Mouse (Mus musculus) lung, postnatal 0 days (tissue): ENCODE measurements at regions not wholly inside any gene's neighbourhood (a gene's known extent, or its start where the extent isn't known, plus 50 kb on each side); places are given as distances from the start of the nearest gene placed in this dataset.

ENCODE experiments used
- ATAC-seq: fragments of 200-750 bp; cut with Nextera tagmentation; 2 replicates; pipeline ENCODE4 v1.8.0; 2017; ENCODE audit warnings: moderate library complexity
- DNase-seq: peaks from one replicate; pipeline ENCODE4 v3.0.0-alpha.2; 2016; ENCODE audit warnings: low spot score
- H3K27ac ChIP-seq: fragments of 300-500 bp; sonication (generic); 2 replicates; pipeline ENCODE4 v1.5.1; 2014; ENCODE audit warnings: antibody characterized with exemption, mild to moderate bottlenecking, low read length, mixed read lengths
- H3K27me3 ChIP-seq: fragments of 300-500 bp; sonication (generic); replicated peaks from 2 replicates; pipeline ENCODE4 v1.6.1; 2014; ENCODE audit warnings: low read length, mixed read lengths; ENCODE audit not compliant: insufficient read depth
- H3K36me3 ChIP-seq: fragments of 300-500 bp; sonication (generic); 2 replicates; pipeline ENCODE4 v1.6.1; 2014; ENCODE audit warnings: low read length, mixed read lengths; ENCODE audit not compliant: insufficient read depth
- H3K4me1 ChIP-seq: fragments of 300-500 bp; sonication (generic); 2 replicates; pipeline ENCODE4 v1.6.1; 2014; ENCODE audit warnings: antibody characterized with exemption, low read depth, low read length, mixed read lengths; ENCODE audit not compliant: insufficient read depth
- H3K4me2 ChIP-seq: fragments of 300-500 bp; sonication (generic); replicated peaks from 2 replicates; pipeline ENCODE4 v1.6.1; 2014; ENCODE audit warnings: low read depth, mild to moderate bottlenecking, low read length, moderate library complexity, mixed read lengths
- H3K4me3 ChIP-seq: fragments of 300-500 bp; sonication (generic); 2 replicates; pipeline ENCODE4 v1.5.1; 2014; ENCODE audit warnings: low read depth, low read length
- H3K9ac ChIP-seq: fragments of 300-500 bp; sonication (generic); replicated peaks from 2 replicates; pipeline ENCODE4 v1.6.1; 2014; ENCODE audit warnings: low read depth, mild to moderate bottlenecking
- H3K9me3 ChIP-seq: fragments of 300-500 bp; sonication (generic); 2 replicates; pipeline ENCODE4 v1.6.1; 2016; ENCODE audit warnings: low read length, mixed read lengths
- CTCF ChIP-seq: IDR thresholded peaks from 2 replicates; pipeline ENCODE4 v1.5.1; 2016; ENCODE audit warnings: antibody characterized with exemption, mild to moderate bottlenecking
- EP300 ChIP-seq: IDR thresholded peaks from 2 replicates; pipeline ENCODE4 v1.6.1; 2016; ENCODE audit warnings: antibody characterized with exemption, mild to moderate bottlenecking, control low read depth
- WGBS: fragments of 180-500 bp; shearing (Covaris S2); extraction: QIAGEN DNeasy Blood & Tissue Kit; methylation state at CpG from one replicate; pipeline ENCODE4 v1.1.7; 2014; 5-methylcytosine and 5-hydroxymethylcytosine counted together

- H3K27ac ChIP-seq, result no peak overlapping the region
- H3K36me3 ChIP-seq, result no peaks in the 10 kb centered on the region
- ATAC-seq (no peak), DNase-seq (no peak)
- H3K4me2 ChIP-seq, result no peak overlapping the region
- no peaks in the 10 kb centered on the region for H3K9me3 ChIP-seq
- H3K27me3 ChIP-seq, result no peaks in the 10 kb centered on the region
- 57% methylated on average over 3 of the region's 3 CpGs for WGBS
- no peak overlapping the region for H3K4me3 ChIP-seq
- TF ChIP-seq CTCF (no peak), EP300 (no peak)
- no peaks in the 10 kb centered on the region for H3K4me1 ChIP-seq
- H3K9ac ChIP-seq, result no peak overlapping the region
These were observed 303.2 kb upstream of the Ldb2 start for GRCm38 (mm10) chr5:45102661-45103060.

DNA sequence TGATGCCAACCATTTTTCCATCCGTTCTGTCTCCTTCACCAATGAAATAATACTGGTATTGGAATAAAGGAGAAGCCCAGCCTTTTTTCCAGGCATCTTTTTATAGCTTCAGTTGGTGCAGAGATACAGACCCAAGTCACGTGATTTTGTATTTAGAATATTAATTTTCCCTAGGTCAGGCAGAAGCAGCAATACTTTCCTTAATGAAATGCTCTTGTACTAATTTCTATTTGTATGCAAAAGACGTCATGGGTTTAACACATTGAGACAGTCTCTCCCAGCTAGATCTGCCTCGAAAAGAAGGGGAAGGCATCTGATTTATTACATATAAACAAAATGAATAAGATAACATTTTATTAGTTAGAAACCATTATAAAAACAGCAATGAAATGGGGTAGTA is 302.3 kb upstream of the Ldb2 start:
- H3K9me3 ChIP-seq, result no peaks in the 10 kb centered on the region
- no peak overlapping the region for H3K9ac ChIP-seq
- DNase-seq (peak; percentile 50), ATAC-seq (no peak)
- 48% methylated on average over 4 of the region's 4 CpGs for WGBS
- TF ChIP-seq EP300 (0 out of 2 replicates have a peak, but pooled peaks have one; percentile 4), CTCF (no peak)
- H3K4me2 ChIP-seq, result no peak overlapping the region
- no peaks in the 10 kb centered on the region for H3K36me3 ChIP-seq
- no peaks in the 10 kb centered on the region for H3K27me3 ChIP-seq
- H3K4me1 ChIP-seq, result no peaks in the 10 kb centered on the region
- H3K4me3 ChIP-seq, result no peak overlapping the region
- no peak overlapping the region for H3K27ac ChIP-seq

GRCm38 (mm10) chr5:45099082-45099481 is 299.6 kb upstream of the Ldb2 start:
- no peak overlapping the region for H3K27ac ChIP-seq
- H3K4me3 ChIP-seq, result no peak overlapping the region
- WGBS, result 76% methylated on average over 2 of the region's 2 CpGs
- TF ChIP-seq EP300 (no peak), CTCF (no peak)
- no peaks in the 10 kb centered on the region for H3K4me1 ChIP-seq
- H3K9me3 ChIP-seq, result no peaks in the 10 kb centered on the region
- no peak overlapping the region for H3K4me2 ChIP-seq
- H3K36me3 ChIP-seq, result no peaks in the 10 kb centered on the region
- H3K27me3 ChIP-seq, result no peaks in the 10 kb centered on the region
- DNase-seq (peak; percentile 39), ATAC-seq (no peak)
- H3K9ac ChIP-seq, result no peak overlapping the region

DNA sequence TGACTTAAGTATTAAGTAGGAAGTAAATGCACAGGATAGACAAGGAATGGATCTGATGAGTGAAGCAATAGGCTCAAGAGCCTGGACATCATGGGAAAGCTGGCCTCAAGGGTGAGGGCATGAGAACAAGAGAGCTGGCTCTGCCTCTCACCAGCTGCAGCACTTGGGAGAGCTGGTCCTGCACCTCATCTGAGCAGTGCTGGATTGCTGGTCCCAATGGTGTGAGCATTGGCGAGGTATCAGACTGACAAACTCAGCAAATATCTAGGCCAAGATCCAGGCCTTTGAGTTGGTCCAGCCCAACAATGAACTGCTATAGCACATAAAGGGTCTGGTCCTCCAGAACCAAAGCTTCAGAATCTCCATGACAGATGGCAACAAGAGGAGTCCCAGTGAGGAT is 298.5 kb upstream of the Ldb2 start:
- peak; percentile 75 for DNase-seq
- 43% methylated on average over 1 of the region's 1 CpGs for WGBS
- no peak overlapping the region for H3K9ac ChIP-seq
- TF ChIP-seq CTCF, result no peak
- TF ChIP-seq EP300, result no peak
- no peaks in the 10 kb centered on the region for H3K27me3 ChIP-seq
- ATAC-seq, result peak; percentile 88
- no peaks in the 10 kb centered on the region for H3K4me1 ChIP-seq
- H3K9me3 ChIP-seq, result no peaks in the 10 kb centered on the region
- H3K27ac ChIP-seq, result no peak overlapping the region
- no peak overlapping the region for H3K4me2 ChIP-seq
- H3K4me3 ChIP-seq, result no peak overlapping the region
- no peaks in the 10 kb centered on the region for H3K36me3 ChIP-seq

DNA sequence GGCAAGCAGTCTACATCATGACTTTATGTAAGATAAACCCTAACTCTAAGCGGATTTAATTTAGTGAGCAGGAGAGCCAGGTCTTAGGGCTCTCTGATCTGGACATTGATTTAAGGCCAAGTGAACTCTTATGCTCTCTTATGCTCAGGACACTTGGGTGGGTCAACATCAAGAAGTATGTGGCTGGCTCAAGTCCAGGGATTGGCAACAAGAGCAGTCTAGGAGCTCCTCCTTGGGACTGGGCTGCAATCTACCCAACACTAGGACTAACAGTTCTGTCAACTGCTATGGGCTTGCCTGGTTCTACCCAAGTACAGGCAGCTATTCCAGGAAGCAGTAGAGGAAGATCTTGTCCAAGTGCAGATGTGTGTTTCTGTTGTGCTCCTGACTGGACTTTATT is 285.3 kb upstream of the Ldb2 start:
- H3K9ac ChIP-seq, result no peak overlapping the region
- no peaks in the 10 kb centered on the region for H3K27me3 ChIP-seq
- no peak overlapping the region for H3K4me2 ChIP-seq
- ATAC-seq (peak; percentile 84), DNase-seq (peak; percentile 53)
- no peaks in the 10 kb centered on the region for H3K4me1 ChIP-seq
- H3K36me3 ChIP-seq, result no peaks in the 10 kb centered on the region
- H3K27ac ChIP-seq, result no peak overlapping the region
- no peaks in the 10 kb centered on the region for H3K9me3 ChIP-seq
- TF ChIP-seq CTCF, result no peak
- no peak for TF ChIP-seq EP300
- H3K4me3 ChIP-seq, result no peak overlapping the region
- 48% methylated on average over 1 of the region's 1 CpGs for WGBS

GRCm38 (mm10) chr5:45082601-45083000 is 283.1 kb upstream of the Ldb2 start:
- no peaks in the 10 kb centered on the region for H3K27me3 ChIP-seq
- no peaks in the 10 kb centered on the region for H3K36me3 ChIP-seq
- no peak for TF ChIP-seq EP300
- no peak for TF ChIP-seq CTCF
- H3K4me1 ChIP-seq, result no peaks in the 10 kb centered on the region
- ATAC-seq (no peak), DNase-seq (no peak)
- H3K4me2 ChIP-seq, result no peak overlapping the region
- no peaks in the 10 kb centered on the region for H3K9me3 ChIP-seq
- H3K9ac ChIP-seq, result no peak overlapping the region
- no peak overlapping the region for H3K4me3 ChIP-seq
- H3K27ac ChIP-seq, result no peak overlapping the region

GRCm38 (mm10) chr5:45076347-45076890 is 276.9 kb upstream of the Ldb2 start:
- no peaks in the 10 kb centered on the region for H3K27me3 ChIP-seq
- no peaks in the 10 kb centered on the region for H3K36me3 ChIP-seq
- WGBS, result 71% methylated on average over 4 of the region's 4 CpGs
- ATAC-seq, result no peak
- no peak overlapping the region for H3K4me2 ChIP-seq
- H3K27ac ChIP-seq, result no peak overlapping the region
- no peaks in the 10 kb centered on the region for H3K4me1 ChIP-seq
- H3K9ac ChIP-seq, result no peak overlapping the region
- TF ChIP-seq CTCF (no peak), EP300 (no peak)
- DNase-seq, result no peak
- H3K9me3 ChIP-seq, result no peaks in the 10 kb centered on the region
- H3K4me3 ChIP-seq, result no peak overlapping the region
